Mouse (Mus musculus): Measurements from ENCODE around the gene Igf2bp3. TPM values are rescaled to one million over a fixed set of nuclear protein-coding genes. Genes with fewer than 3 reads are reported as not detected.
A peak's percentile ranks its signal among the peaks of the same experiment; 100 is the strongest.

Igf2bp3 gene
- polyA plus RNA-seq, 1 experiment from 2014 or later: 50.5 TPM

DNA sequence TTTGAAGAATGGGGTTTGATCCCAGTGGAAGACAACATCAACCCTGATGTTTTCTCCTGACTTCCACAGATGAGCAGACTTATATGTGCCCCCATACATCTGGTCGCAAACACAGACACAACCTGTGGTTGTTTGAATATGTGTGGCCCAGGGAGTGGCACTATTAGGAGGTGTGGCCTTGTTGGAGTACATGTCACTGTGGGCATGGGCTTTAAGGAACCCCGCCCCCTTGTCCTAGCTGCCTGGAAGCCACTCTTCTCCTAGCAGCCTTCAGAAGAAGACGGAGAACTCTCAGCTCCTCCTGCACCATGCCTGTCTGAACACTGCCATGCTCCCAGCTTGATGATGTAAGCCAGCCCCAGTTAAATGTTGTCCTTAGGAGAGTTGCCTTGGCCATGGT, 94.4 kb downstream of the Igf2bp3 start:
- Histone ChIP-seq H3K4me2 (no peak overlapping the region), H3K36me3 (peaks cover 11% of the 10 kb centered on the region), H3K9me3 (no peaks in the 10 kb centered on the region), H3K4me1 (peaks cover 23% of the 10 kb centered on the region), H3K27me3 (no peaks in the 10 kb centered on the region), H3K9ac (no peak overlapping the region), H3K27ac (peak overlapping the region; percentile 74), H3K4me3 (no peak overlapping the region)
- 80% methylated on average over 3 of the region's 3 CpGs for WGBS
- ATAC-seq (ENCODE audit: borderline replicate concordance, extremely low read depth, low FRiP score, low TSS enrichment): no peak

DNA sequence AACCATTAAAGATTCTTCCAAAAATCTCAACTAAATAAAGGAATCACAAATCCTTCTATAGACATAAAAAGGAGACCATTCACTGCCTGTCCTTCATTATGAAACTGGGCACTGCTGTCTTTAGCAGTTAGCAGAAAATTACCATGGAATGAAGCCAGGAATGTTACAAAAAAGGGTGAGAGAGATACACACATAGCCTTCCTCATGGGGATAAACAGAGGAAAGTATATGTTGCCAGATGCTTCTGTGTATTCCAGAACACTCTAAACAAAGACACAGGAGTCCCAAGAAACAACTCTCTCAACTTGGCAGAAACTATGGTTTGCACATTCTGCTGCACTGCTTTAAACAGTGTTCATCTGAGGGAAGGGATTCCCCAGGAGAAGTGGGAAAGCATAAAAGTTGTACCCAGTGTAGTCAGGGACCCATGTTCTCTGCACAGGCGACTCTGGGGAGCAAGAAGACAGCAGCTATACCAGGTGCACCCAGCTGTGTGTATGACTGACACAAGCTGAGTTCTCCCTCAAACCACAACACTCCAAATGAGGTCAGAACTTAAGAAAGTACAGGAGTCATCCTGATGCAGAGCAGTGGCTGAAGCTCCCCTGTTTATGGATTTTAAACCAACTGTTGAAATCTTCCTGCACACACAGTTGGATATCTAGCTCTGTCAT, 95.2 kb downstream of the Igf2bp3 start:
- Histone ChIP-seq H3K4me2 (no peak overlapping the region), H3K27me3 (no peaks in the 10 kb centered on the region), H3K9ac (no peak overlapping the region), H3K4me3 (no peak overlapping the region), H3K27ac (peak overlapping the region; percentile 74), H3K9me3 (no peaks in the 10 kb centered on the region), H3K4me1 (peaks cover 23% of the 10 kb centered on the region), H3K36me3 (peaks cover 16% of the 10 kb centered on the region)
- peak; percentile 74; the same call in 1 of the 2 replicates for ATAC-seq (ENCODE audit: borderline replicate concordance, extremely low read depth, low FRiP score, low TSS enrichment)
- WGBS: 50% methylated on average over 1 of the region's 1 CpGs

DNA sequence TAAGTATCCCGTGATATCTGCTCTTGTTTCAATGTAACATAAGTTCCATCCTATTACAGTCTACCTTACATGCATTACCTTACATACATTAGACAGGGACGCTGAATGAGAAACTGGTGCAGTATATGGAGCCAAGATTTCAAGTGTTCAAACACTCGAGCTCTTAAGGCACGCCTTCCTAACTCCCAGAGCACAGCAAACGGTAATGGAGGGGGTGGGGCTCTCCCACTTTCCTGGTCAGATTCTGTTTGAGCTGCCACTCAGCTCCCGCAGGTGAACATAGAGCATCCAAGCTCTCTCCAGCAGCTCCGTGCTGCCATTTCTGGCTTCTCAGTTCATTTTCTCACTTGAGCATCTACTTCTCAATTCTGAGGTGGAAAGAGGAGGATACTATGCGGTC, 96.3 kb downstream of the Igf2bp3 start:
- H3K27me3 ChIP-seq: no peaks in the 10 kb centered on the region
- peaks cover 23% of the 10 kb centered on the region for H3K4me1 ChIP-seq
- 54% methylated on average over 8 of the region's 8 CpGs for WGBS
- H3K9me3 ChIP-seq: no peaks in the 10 kb centered on the region
- peak overlapping the region; percentile 17; the same call in 1 of the 2 replicates for H3K4me2 ChIP-seq
- peaks cover 16% of the 10 kb centered on the region for H3K36me3 ChIP-seq
- H3K9ac ChIP-seq: no peak overlapping the region
- ATAC-seq (ENCODE audit: borderline replicate concordance, extremely low read depth, low FRiP score, low TSS enrichment): peak; percentile 75
- no peak overlapping the region for H3K4me3 ChIP-seq
- peak overlapping the region; percentile 65 for H3K27ac ChIP-seq

DNA sequence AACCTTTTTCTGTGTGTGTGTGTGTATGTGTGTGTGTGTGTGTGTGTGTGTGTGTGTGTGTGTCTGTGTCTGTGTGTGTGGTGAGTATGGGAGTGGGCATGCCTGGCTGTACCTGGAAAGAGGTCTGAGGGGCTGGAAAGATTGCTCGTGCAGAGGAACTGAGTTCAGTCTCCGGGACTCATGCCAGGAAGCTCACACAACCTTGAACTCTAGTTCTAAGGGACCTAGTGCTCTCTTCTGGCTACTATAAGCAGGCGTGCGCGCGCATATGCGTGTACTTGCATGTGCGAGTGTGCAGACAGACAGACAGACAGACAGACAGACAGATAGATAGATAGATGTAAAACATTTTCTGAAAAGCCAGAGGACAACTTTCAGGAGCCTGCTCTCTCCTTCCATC, 98.5 kb downstream of the Igf2bp3 start:
- H3K4me2 ChIP-seq: no peak overlapping the region
- H3K27ac ChIP-seq: no peak overlapping the region
- H3K9ac ChIP-seq: no peak overlapping the region
- H3K36me3 ChIP-seq: peaks cover 12% of the 10 kb centered on the region
- H3K27me3 ChIP-seq: no peaks in the 10 kb centered on the region
- no peak for ATAC-seq (ENCODE audit: borderline replicate concordance, extremely low read depth, low FRiP score, low TSS enrichment)
- 88% methylated on average over 8 of the region's 8 CpGs for WGBS
- H3K4me3 ChIP-seq: no peak overlapping the region
- H3K4me1 ChIP-seq: peaks cover 23% of the 10 kb centered on the region
- H3K9me3 ChIP-seq: no peaks in the 10 kb centered on the region

DNA sequence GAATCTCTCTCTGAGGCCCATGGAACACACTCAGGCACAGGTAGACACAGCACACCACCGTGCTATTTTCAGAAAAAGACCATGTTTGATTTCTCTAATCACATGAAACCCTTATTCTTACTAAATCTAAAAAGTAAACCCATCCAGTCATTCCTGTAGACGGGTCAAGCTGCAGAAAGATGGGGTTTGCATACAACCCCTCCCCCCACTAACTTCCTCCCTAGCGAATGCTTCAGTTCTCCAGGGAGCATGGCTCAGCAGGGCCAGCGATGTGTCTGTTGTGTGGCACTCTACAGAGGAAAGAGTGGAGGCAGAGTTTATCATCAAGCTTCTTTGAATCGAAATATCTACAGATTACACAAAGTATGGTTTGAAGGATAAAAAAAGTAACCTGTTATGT, 99.2 kb downstream of the Igf2bp3 start:
- H3K4me2 ChIP-seq: no peak overlapping the region
- no peaks in the 10 kb centered on the region for H3K9me3 ChIP-seq
- H3K36me3 ChIP-seq: peaks cover 12% of the 10 kb centered on the region
- H3K9ac ChIP-seq: no peak overlapping the region
- H3K4me1 ChIP-seq: peaks cover 22% of the 10 kb centered on the region
- H3K27ac ChIP-seq: no peak overlapping the region
- ATAC-seq (ENCODE audit: borderline replicate concordance, extremely low read depth, low FRiP score, low TSS enrichment): no peak
- no peak overlapping the region for H3K4me3 ChIP-seq
- 77% methylated on average over 5 of the region's 5 CpGs for WGBS
- H3K27me3 ChIP-seq: no peaks in the 10 kb centered on the region

DNA sequence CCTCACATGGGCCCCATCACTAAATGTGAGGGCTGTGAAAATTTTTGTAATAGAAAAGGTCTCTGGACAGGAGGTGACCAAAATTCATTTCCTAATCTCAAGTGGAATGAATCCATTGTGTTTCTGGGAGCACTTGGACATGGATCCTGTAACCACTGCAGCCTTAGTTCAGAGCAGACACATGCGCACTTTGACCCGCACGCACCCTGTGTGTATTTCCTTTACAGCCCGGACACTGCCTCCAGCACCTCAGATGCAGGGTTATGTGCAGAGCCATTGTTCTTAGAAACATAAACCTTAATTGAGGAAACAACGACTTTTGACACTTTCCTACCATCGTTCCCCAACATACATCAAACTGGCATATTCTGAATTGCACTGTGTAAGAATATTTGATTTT, 100.3 kb downstream of the Igf2bp3 start:
- no peak for ATAC-seq (ENCODE audit: borderline replicate concordance, extremely low read depth, low FRiP score, low TSS enrichment)
- H3K27me3 ChIP-seq: no peaks in the 10 kb centered on the region
- WGBS: 84% methylated on average over 6 of the region's 6 CpGs
- H3K9me3 ChIP-seq: no peaks in the 10 kb centered on the region
- no peak overlapping the region for H3K27ac ChIP-seq
- peaks cover 12% of the 10 kb centered on the region for H3K4me1 ChIP-seq
- H3K9ac ChIP-seq: no peak overlapping the region
- H3K4me3 ChIP-seq: no peak overlapping the region
- H3K4me2 ChIP-seq: no peak overlapping the region
- H3K36me3 ChIP-seq: peaks cover 12% of the 10 kb centered on the region

DNA sequence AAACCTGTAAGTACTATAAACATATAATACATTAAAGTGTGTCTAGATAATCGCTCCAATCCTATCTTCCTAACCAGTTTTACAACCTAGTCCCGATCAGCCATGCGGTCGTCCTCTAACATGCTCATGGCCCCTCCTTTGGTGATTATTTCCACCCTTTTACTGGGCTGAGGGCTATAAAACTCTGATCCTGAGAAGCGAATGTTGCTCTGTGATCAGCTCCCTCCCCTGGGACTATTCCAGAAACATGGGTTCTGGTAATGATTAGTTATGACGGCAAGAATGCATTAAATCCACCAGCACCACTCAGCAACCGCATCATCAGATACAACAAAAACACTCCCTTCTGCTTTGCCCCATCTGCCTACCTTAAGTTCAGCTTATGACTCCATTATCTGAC, 100.9 kb downstream of the Igf2bp3 start:
- Histone ChIP-seq H3K4me3 (no peak overlapping the region), H3K27me3 (no peaks in the 10 kb centered on the region), H3K27ac (no peak overlapping the region), H3K9ac (no peak overlapping the region), H3K4me1 (peaks cover 8% of the 10 kb centered on the region), H3K9me3 (no peaks in the 10 kb centered on the region), H3K36me3 (peaks cover 12% of the 10 kb centered on the region), H3K4me2 (no peak overlapping the region)
- 93% methylated on average over 7 of the region's 7 CpGs for WGBS
- ATAC-seq (ENCODE audit: borderline replicate concordance, extremely low read depth, low FRiP score, low TSS enrichment): no peak

DNA sequence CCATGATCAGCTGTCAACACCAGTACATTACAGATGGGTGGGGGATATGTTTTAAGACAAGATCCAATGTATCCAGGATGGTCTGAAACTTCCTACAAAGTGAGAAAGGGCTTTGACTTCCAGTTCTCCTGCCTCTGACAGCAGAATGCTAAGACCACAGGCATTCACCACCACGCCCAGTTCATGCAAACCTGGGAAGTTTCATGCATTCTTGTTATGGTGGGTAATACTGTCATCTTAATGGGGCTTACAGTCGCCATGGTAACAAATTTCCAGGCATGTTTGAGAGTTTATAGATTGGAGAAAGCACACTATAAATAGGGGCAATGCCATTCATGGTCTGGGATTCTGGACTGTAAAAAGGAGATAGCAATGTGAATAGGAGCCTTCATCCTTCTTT, 105.6 kb downstream of the Igf2bp3 start:
- Histone ChIP-seq H3K27me3 (no peaks in the 10 kb centered on the region), H3K9me3 (no peaks in the 10 kb centered on the region), H3K4me3 (no peak overlapping the region), H3K4me2 (no peak overlapping the region), H3K36me3 (peaks cover 32% of the 10 kb centered on the region), H3K27ac (no peak overlapping the region), H3K9ac (no peak overlapping the region), H3K4me1 (no peaks in the 10 kb centered on the region)
- 89% methylated on average over 2 of the region's 2 CpGs for WGBS
- ATAC-seq (ENCODE audit: borderline replicate concordance, extremely low read depth, low FRiP score, low TSS enrichment): no peak

DNA sequence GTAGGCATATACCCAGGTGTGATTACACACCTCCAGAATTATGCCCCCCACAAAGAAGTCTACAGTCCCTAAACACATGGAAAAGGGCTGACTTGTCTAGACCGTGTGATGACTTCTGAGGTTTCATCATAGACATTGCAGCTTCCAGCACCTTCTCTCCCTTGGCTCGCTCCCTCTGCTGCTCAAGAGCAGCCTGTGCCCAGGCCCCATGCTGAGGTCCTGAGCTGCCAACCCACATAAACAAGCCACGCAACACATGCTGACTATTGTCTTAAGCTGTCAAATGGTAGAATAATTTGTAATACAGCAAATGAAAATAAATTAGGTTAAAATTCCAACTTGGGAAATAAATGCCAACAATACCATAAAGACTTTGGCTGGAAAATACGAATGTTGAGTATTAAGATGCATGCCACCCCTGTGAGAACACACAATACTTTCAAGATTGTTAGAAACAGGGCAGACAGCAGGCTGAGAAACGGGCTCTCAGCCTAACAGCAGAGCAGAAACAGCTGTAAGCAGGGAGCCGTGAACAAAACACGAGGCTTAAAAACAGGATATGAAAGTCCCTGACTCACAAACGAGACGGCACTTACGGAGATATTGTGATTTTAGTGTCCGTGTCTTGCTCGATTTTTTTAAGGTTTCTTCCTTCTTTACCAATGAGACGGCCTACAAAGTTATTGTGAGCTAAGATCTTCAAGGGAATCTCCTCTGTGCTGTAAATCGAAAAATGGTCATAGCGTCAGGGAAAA, 107.8 kb downstream of the Igf2bp3 start:
- WGBS: 86% methylated on average over 15 of the region's 15 CpGs
- Histone ChIP-seq H3K27me3 (no peaks in the 10 kb centered on the region), H3K36me3 (peaks cover 42% of the 10 kb centered on the region), H3K4me3 (no peak overlapping the region), H3K4me2 (no peak overlapping the region), H3K9ac (no peak overlapping the region), H3K4me1 (no peaks in the 10 kb centered on the region), H3K9me3 (no peaks in the 10 kb centered on the region), H3K27ac (no peak overlapping the region)
- ATAC-seq (ENCODE audit: borderline replicate concordance, extremely low read depth, low FRiP score, low TSS enrichment): no peak

DNA sequence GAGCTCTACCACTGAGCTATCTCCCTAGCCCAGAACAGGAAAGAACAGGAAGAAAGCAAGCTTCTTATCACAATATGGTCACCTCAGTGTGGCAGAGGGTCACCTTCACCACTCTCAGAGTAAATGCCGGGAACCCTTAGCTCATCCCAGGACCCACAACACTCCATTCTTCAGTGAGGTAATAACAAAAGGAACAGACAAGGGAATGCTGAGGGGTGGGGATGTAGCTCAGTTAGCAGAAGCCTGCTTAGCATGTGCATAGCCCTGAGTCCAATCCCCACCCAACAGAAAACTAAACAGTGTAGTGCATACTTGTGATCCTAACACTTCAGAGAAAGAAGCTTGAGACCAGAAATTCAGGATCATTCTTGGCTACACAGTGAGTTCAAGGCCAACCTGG, 115.7 kb downstream of the Igf2bp3 start:
- ATAC-seq (ENCODE audit: borderline replicate concordance, extremely low read depth, low FRiP score, low TSS enrichment): no peak
- Histone ChIP-seq H3K4me3 (no peak overlapping the region), H3K27me3 (no peaks in the 10 kb centered on the region), H3K4me2 (no peak overlapping the region), H3K36me3 (peaks cover 26% of the 10 kb centered on the region; the same call in 1 of the 2 replicates), H3K27ac (no peak overlapping the region), H3K9ac (no peak overlapping the region), H3K4me1 (peaks cover 30% of the 10 kb centered on the region), H3K9me3 (no peaks in the 10 kb centered on the region)
- 67% methylated on average over 1 of the region's 1 CpGs for WGBS

DNA sequence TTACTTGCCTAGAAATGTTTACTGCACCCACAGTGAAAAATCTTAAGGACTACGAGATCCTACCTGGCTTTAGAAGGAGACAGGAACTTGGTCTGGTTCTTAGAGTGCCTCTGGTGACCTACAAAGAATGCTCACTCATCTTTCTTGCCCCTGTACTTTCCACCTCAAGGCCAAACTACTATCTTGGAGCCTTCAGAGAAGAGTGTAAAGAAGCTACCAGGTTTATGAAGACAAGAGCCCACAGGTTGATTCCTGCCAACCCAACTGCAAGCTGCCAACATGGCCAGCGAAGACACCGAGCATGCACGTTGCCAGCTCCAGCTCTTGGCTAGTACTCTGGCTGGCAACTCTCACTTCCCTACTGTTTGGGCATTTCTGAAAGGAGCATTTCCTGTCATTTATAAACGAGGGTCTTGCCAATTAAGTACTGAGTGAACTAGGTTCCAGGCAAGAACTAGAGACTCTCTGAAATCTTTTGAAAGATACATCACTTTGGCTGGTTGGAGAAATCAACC, 117.1 kb downstream of the Igf2bp3 start:
- no peaks in the 10 kb centered on the region for H3K27me3 ChIP-seq
- no peak overlapping the region for H3K9ac ChIP-seq
- H3K36me3 ChIP-seq: peaks cover 27% of the 10 kb centered on the region
- no peak for ATAC-seq (ENCODE audit: borderline replicate concordance, extremely low read depth, low FRiP score, low TSS enrichment)
- peak overlapping the region; percentile 32; the same call in 1 of the 2 replicates for H3K4me2 ChIP-seq
- H3K4me3 ChIP-seq: no peak overlapping the region
- peak overlapping the region; percentile 84 for H3K27ac ChIP-seq
- H3K4me1 ChIP-seq: peaks cover 30% of the 10 kb centered on the region
- H3K9me3 ChIP-seq: no peaks in the 10 kb centered on the region
- 57% methylated on average over 5 of the region's 5 CpGs for WGBS

DNA sequence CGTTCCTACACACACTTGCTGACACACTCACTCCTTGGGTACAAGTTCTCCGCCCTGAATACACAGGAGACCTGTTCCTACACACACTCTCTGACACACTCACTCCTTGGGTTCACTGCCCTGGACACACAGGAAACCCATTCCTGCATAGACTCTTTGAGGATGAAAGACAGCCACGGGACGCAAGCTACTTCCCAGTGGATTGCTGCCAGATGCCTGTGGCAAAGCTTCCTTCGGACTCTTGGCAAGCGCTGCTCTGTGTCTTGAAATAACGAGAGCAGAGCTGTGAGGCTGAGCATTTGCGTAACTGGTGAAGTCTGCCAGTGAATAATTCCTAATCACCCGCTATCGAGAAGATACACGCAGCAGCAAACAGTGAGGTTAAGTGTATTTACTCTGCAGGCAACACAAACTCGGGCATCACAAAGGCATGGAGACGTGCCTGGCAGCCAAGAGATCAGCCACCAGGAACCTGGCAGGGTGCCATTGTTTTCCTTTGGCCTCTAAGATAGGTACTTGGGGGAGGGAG, 117.8 kb downstream of the Igf2bp3 start:
- no peak overlapping the region for H3K4me3 ChIP-seq
- ATAC-seq (ENCODE audit: borderline replicate concordance, extremely low read depth, low FRiP score, low TSS enrichment): peak; percentile 85
- H3K4me2 ChIP-seq: peak overlapping the region; percentile 32
- H3K4me1 ChIP-seq: peaks cover 30% of the 10 kb centered on the region
- H3K27me3 ChIP-seq: no peaks in the 10 kb centered on the region
- peak overlapping the region; percentile 84 for H3K27ac ChIP-seq
- 0 out of 2 replicates have a peak overlapping the region, but pooled peaks have one; percentile 4 for H3K9ac ChIP-seq
- 13% methylated on average over 13 of the region's 13 CpGs for WGBS
- peaks cover 29% of the 10 kb centered on the region for H3K36me3 ChIP-seq
- H3K9me3 ChIP-seq: no peaks in the 10 kb centered on the region
